Mouse (Mus musculus) cerebellum, adult 2 months (tissue): ENCODE measurements around the gene Ube2v1.

Experiments
- CTCF ChIP-seq: fragments of 200-500 bp; IDR thresholded peaks from 2 replicates; pipeline ENCODE4 v1.5.1; 2011; ENCODE audit warnings: low read depth, mild to moderate bottlenecking, control low read depth, low read length, moderate library complexity, borderline replicate concordance; ENCODE audit not compliant: insufficient read depth
- POLR2A ChIP-seq: fragments of 200-500 bp; IDR thresholded peaks from 2 replicates; pipeline ENCODE4 v1.6.1; 2011; ENCODE audit warnings: low read length, control low read depth, borderline replicate concordance; ENCODE audit not compliant: insufficient read depth

GRCm38 (mm10) chr2:167599917-167600316 lies 32.0 kb downstream of the Ube2v1 start:
- TF ChIP-seq CTCF (no peak), POLR2A (no peak)
